Mouse (Mus musculus) embryonic facial prominence, embryonic 12.5 days (tissue): ENCODE results near the gene Add3. TPM values are rescaled to one million over a fixed set of nuclear protein-coding genes. Genes with fewer than 3 reads are reported as not detected.
A peak's percentile ranks its signal among the peaks of the same experiment; 100 is the strongest.

Experiments
- ATAC-seq: fragments of 200-750 bp; cut with Nextera tagmentation; 2 replicates; pipeline ENCODE4 v1.8.0; 2017; ENCODE audit not compliant: insufficient number of reproducible peaks, insufficient read depth, low FRiP score, low TSS enrichment
- H3K27ac ChIP-seq: fragments of 300-500 bp; sonication (generic); 2 replicates; pipeline ENCODE4 v1.5.1; 2016; ENCODE audit warnings: mild to moderate bottlenecking
- H3K27me3 ChIP-seq: fragments of 300-500 bp; sonication (generic); 2 replicates; pipeline ENCODE4 v1.6.1; 2016; ENCODE audit warnings: mild to moderate bottlenecking, moderate library complexity
- H3K36me3 ChIP-seq: fragments of 300-500 bp; sonication (generic); 2 replicates; pipeline ENCODE4 v1.6.1; 2016; ENCODE audit warnings: mild to moderate bottlenecking
- H3K4me1 ChIP-seq: fragments of 300-500 bp; sonication (generic); 2 replicates; pipeline ENCODE4 v1.6.1; 2016
- H3K4me2 ChIP-seq: fragments of 300-500 bp; sonication (generic); replicated peaks from 2 replicates; pipeline ENCODE4 v1.6.1; 2016; ENCODE audit warnings: mild to moderate bottlenecking, moderate library complexity
- H3K4me3 ChIP-seq: fragments of 300-500 bp; sonication (generic); 2 replicates; pipeline ENCODE4 v1.5.1; 2016; ENCODE audit warnings: mild to moderate bottlenecking
- H3K9ac ChIP-seq: fragments of 300-500 bp; sonication (generic); 2 replicates; pipeline ENCODE4 v1.6.1; 2016; ENCODE audit warnings: mild to moderate bottlenecking, moderate library complexity
- H3K9me3 ChIP-seq: fragments of 300-500 bp; sonication (generic); 2 replicates; pipeline ENCODE4 v1.6.1; 2016; ENCODE audit warnings: mild to moderate bottlenecking, moderate library complexity
- WGBS: fragments of 180-500 bp; shearing (Covaris S2); methylation state at CpG from one replicate; pipeline ENCODE4 v1.1.7; 2016; 5-methylcytosine and 5-hydroxymethylcytosine counted together
- polyA plus RNA-seq: library from polyadenylated mRNA; unstranded; fragments of >200 nt; fragmentation: Nextera tagmentation; extraction: Ambion mirVana; gene quantifications from 2 replicates; pipeline ENCODE4 v1.2.1, GENCODE M21; 2016

The Add3 gene
- polyA plus RNA-seq, 1 experiment from 2014 or later = 90.5 TPM

- no peak for ATAC-seq
- no peak overlapping the region for H3K4me3 ChIP-seq
- WGBS = 87% methylated on average over 7 of the region's 7 CpGs
These were observed 88.0 kb downstream of the Add3 start for GRCm38 (mm10) chr19:53228064-53228794.

GRCm38 (mm10) chr19:53230942-53231815 is 90.9 kb downstream of the Add3 start:
- Histone ChIP-seq H3K27me3 (no peaks in the 10 kb centered on the region), H3K4me1 (no peaks in the 10 kb centered on the region), H3K4me2 (no peak overlapping the region), H3K9me3 (no peaks in the 10 kb centered on the region), H3K4me3 (no peak overlapping the region), H3K9ac (no peak overlapping the region), H3K36me3 (peaks cover 55% of the 10 kb centered on the region), H3K27ac (no peak overlapping the region)
- ATAC-seq = no peak
- WGBS = 77% methylated on average over 11 of the region's 11 CpGs

More at GRCm38 (mm10) chr19:53228064-53228794, 88.0 kb downstream of the Add3 start:
- no peak overlapping the region for H3K27ac ChIP-seq
- no peak overlapping the region for H3K9ac ChIP-seq
- H3K4me1 ChIP-seq = no peaks in the 10 kb centered on the region
- H3K9me3 ChIP-seq = no peaks in the 10 kb centered on the region
- H3K4me2 ChIP-seq = no peak overlapping the region
- no peaks in the 10 kb centered on the region for H3K27me3 ChIP-seq
- peaks cover 29% of the 10 kb centered on the region for H3K36me3 ChIP-seq

- Histone ChIP-seq H3K27me3 (no peaks in the 10 kb centered on the region), H3K9me3 (no peaks in the 10 kb centered on the region), H3K4me3 (no peak overlapping the region), H3K27ac (no peak overlapping the region), H3K9ac (no peak overlapping the region), H3K36me3 (peaks cover 62% of the 10 kb centered on the region), H3K4me2 (no peak overlapping the region), H3K4me1 (no peaks in the 10 kb centered on the region)
- WGBS = 94% methylated on average over 7 of the region's 7 CpGs
- ATAC-seq = no peak
These were observed 93.3 kb downstream of the Add3 start for GRCm38 (mm10) chr19:53233586-53233985.

GRCm38 (mm10) chr19:53241806-53242205 is 101.6 kb downstream of the Add3 start:
- Histone ChIP-seq H3K4me1 (no peaks in the 10 kb centered on the region), H3K36me3 (peaks cover 60% of the 10 kb centered on the region), H3K9ac (no peak overlapping the region), H3K27me3 (no peaks in the 10 kb centered on the region), H3K27ac (no peak overlapping the region), H3K9me3 (no peaks in the 10 kb centered on the region), H3K4me2 (no peak overlapping the region), H3K4me3 (no peak overlapping the region)
- no peak for ATAC-seq
- WGBS = 85% methylated on average over 6 of the region's 6 CpGs

- Histone ChIP-seq H3K36me3 (peaks cover 44% of the 10 kb centered on the region), H3K27me3 (no peaks in the 10 kb centered on the region)
These were observed 103.7 kb downstream of the Add3 start for GRCm38 (mm10) chr19:53243956-53244355.

GRCm38 (mm10) chr19:53247558-53247957 is 107.3 kb downstream of the Add3 start:
- H3K27me3 ChIP-seq = no peaks in the 10 kb centered on the region
- no peak; the same call in 1 of the 2 replicates for ATAC-seq
- peaks cover 17% of the 10 kb centered on the region for H3K36me3 ChIP-seq
- 64% methylated on average over 2 of the region's 2 CpGs for WGBS
- no peak overlapping the region for H3K27ac ChIP-seq
- no peaks in the 10 kb centered on the region for H3K9me3 ChIP-seq
- no peak overlapping the region for H3K4me2 ChIP-seq
- no peaks in the 10 kb centered on the region for H3K4me1 ChIP-seq
- H3K9ac ChIP-seq = no peak overlapping the region
- H3K4me3 ChIP-seq = no peak overlapping the region

More at GRCm38 (mm10) chr19:53243956-53244355, 103.7 kb downstream of the Add3 start:
- ATAC-seq = no peak
- Histone ChIP-seq H3K9me3 (no peaks in the 10 kb centered on the region), H3K4me3 (no peak overlapping the region), H3K4me2 (no peak overlapping the region), H3K4me1 (no peaks in the 10 kb centered on the region), H3K9ac (no peak overlapping the region), H3K27ac (no peak overlapping the region)
- 88% methylated on average over 10 of the region's 10 CpGs for WGBS

GRCm38 (mm10) chr19:53248023-53248494 is 107.8 kb downstream of the Add3 start:
- no peaks in the 10 kb centered on the region for H3K9me3 ChIP-seq
- peak; percentile 41; the same call in 1 of the 2 replicates for ATAC-seq
- peaks cover 16% of the 10 kb centered on the region; the same call in 1 of the 2 replicates for H3K36me3 ChIP-seq
- no peak overlapping the region for H3K4me2 ChIP-seq
- H3K4me3 ChIP-seq = no peak overlapping the region
- no peak overlapping the region for H3K9ac ChIP-seq
- no peak overlapping the region for H3K27ac ChIP-seq
- no peaks in the 10 kb centered on the region for H3K27me3 ChIP-seq
- H3K4me1 ChIP-seq = no peaks in the 10 kb centered on the region
- WGBS = 17% methylated on average over 11 of the region's 11 CpGs

GRCm38 (mm10) chr19:53251015-53251414 is 110.8 kb downstream of the Add3 start:
- no peak overlapping the region for H3K27ac ChIP-seq
- H3K4me1 ChIP-seq = no peaks in the 10 kb centered on the region
- H3K9ac ChIP-seq = no peak overlapping the region
- no peak overlapping the region for H3K4me3 ChIP-seq
- no peak for ATAC-seq
- no peaks in the 10 kb centered on the region for H3K9me3 ChIP-seq
- WGBS = 93% methylated on average over 7 of the region's 7 CpGs
- no peak overlapping the region for H3K4me2 ChIP-seq
- H3K27me3 ChIP-seq = no peaks in the 10 kb centered on the region
- 0 out of 2 replicates have a peak, but pooled peaks cover 3% of the 10 kb centered on the region for H3K36me3 ChIP-seq

- Histone ChIP-seq H3K9me3 (no peaks in the 10 kb centered on the region; the same call in 1 of the 2 replicates), H3K27me3 (no peaks in the 10 kb centered on the region), H3K36me3 (0 out of 2 replicates have a peak, but pooled peaks cover 3% of the 10 kb centered on the region), H3K4me3 (no peak overlapping the region), H3K4me1 (no peaks in the 10 kb centered on the region), H3K27ac (no peak overlapping the region), H3K4me2 (no peak overlapping the region), H3K9ac (no peak overlapping the region)
- WGBS = 91% methylated on average over 3 of the region's 3 CpGs
- no peak for ATAC-seq
These were observed 111.4 kb downstream of the Add3 start for GRCm38 (mm10) chr19:53251656-53252055.

- no peaks in the 10 kb centered on the region for H3K4me1 ChIP-seq
- 0 out of 2 replicates have a peak, but pooled peaks cover 3% of the 10 kb centered on the region for H3K36me3 ChIP-seq
- H3K9me3 ChIP-seq = no peaks in the 10 kb centered on the region; the same call in 1 of the 2 replicates
- no peak overlapping the region for H3K4me3 ChIP-seq
- ATAC-seq = no peak
- no peak overlapping the region for H3K4me2 ChIP-seq
- no peaks in the 10 kb centered on the region for H3K27me3 ChIP-seq
- 89% methylated on average over 15 of the region's 15 CpGs for WGBS
- no peak overlapping the region for H3K27ac ChIP-seq
- no peak overlapping the region for H3K9ac ChIP-seq
These were observed 112.1 kb downstream of the Add3 start for GRCm38 (mm10) chr19:53252111-53253028.

GRCm38 (mm10) chr19:53256361-53256760 is 116.1 kb downstream of the Add3 start:
- Histone ChIP-seq H3K4me3 (no peak overlapping the region), H3K4me2 (no peak overlapping the region), H3K9ac (no peak overlapping the region), H3K9me3 (no peaks in the 10 kb centered on the region; the same call in 1 of the 2 replicates), H3K36me3 (no peaks in the 10 kb centered on the region), H3K4me1 (no peaks in the 10 kb centered on the region), H3K27ac (no peak overlapping the region), H3K27me3 (no peaks in the 10 kb centered on the region)
- no peak for ATAC-seq
- 78% methylated on average over 8 of the region's 8 CpGs for WGBS
